Mouse (Mus musculus): ENCODE data around the gene Klk10. TPM values are rescaled to one million over a fixed set of nuclear protein-coding genes. Genes with fewer than 3 reads are reported as not detected.
A peak's percentile ranks its signal among the peaks of the same experiment; 100 is the strongest.

Gene Klk10
- 1.7 and 117 TPM in 2 replicates for polyA plus RNA-seq (2012; rRNA removed)

DNA sequence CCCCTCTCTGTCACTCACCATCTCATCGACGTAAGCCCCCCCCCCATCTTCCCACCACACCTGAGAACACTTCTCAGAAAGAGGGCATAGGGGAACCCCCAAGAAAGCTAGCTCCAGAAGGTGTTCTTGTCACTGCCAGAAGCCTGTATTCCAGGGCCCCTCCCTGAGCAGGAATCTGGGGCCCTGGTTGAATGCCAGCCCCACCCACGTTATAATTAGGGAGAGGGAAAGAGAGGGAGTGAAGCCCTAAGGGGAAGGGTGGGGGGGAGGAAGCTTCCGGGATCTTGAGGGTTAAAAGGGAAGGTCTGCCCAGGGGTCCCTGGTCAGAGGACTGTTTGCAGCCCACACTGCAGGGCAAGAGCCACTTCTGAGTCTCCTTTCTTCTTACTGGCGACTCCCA, at the start of gene Klk10:
TSS of gene Klk10 (plus strand) at position 290 of the 400 bp plus-strand sequence.
- Histone ChIP-seq H3K4me1 (ENCODE audit: control insufficient read depth, insufficient read depth, low read length) (no peaks in the 10 kb centered on the region), H3K4me3 (replicated peaks; ENCODE audit: extremely low read depth, low read depth, low read length) (no peak within 1 kb of the TSS)
- TF ChIP-seq CTCF (IDR thresholded peaks at IDR 0.05; ENCODE audit: insufficient read depth, low read length) (no peak), POLR2A (IDR thresholded peaks at IDR 0.05; ENCODE audit: borderline replicate concordance, extremely low read depth, low read depth, low read length) (no peak)
- WGBS = 36% methylated on average over 5 of the region's 5 CpGs
- DNase-seq = no peak

DNA sequence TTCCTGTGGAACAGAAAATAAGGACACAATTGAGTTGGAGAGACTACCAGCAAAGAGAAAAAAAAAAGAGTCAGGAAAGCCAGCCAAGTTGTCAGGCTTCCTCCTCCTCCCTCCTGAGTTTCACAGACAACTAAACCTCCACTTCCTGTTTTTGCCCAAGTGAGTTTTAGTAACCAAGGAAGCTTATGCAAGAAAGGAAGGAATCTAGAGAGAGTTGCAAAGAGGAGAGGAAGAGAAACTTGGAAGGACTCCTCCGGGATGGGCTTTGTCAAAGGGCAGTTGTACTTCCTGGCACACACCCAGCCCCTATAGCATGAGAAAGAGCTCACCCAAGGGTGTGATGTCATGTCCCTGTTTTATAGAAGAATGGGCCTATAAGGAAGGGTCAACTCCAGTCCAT, 33.0 kb upstream of the Klk10 start:
- no peak for TF ChIP-seq POLR2A (IDR thresholded peaks at IDR 0.05; ENCODE audit: borderline replicate concordance, extremely low read depth, low read depth, low read length)
- TF ChIP-seq CTCF (IDR thresholded peaks at IDR 0.05; ENCODE audit: insufficient read depth, low read length) = no peak
- Histone ChIP-seq H3K4me3 (replicated peaks; ENCODE audit: extremely low read depth, low read depth, low read length) (no peak overlapping the region), H3K4me1 (ENCODE audit: control insufficient read depth, insufficient read depth, low read length) (peaks cover 3% of the 10 kb centered on the region; the same call in 1 of the 2 replicates)
- 13% methylated on average over 1 of the region's 1 CpGs for WGBS
- peak; percentile 14 for DNase-seq

DNA sequence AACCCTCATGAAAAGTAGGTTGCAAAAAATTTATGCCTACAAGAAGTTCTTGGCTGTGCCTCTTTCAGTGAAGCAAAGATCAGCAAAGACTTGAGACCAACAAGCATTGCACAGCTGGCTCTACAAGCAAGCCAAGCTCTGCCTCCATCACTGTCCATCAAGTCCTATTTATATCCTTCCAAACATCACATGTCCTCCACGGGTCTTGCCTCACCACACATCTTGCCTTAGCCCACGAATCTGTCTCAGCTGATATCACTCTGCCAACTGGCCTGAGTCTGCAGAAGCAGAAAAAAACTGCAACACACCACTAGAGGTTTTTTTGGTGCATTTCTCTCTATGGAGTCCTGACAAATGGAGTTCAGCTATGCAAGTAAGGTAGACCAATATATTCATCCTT, 28.0 kb upstream of the Klk10 start:
- DNase-seq = no peak
- H3K4me3 ChIP-seq (replicated peaks; ENCODE audit: extremely low read depth, low read depth, low read length) = no peak overlapping the region
- WGBS = 47% methylated on average over 2 of the region's 2 CpGs
- H3K4me1 ChIP-seq (ENCODE audit: control insufficient read depth, insufficient read depth, low read length) = no peaks in the 10 kb centered on the region
- no peak for TF ChIP-seq CTCF (IDR thresholded peaks at IDR 0.05; ENCODE audit: insufficient read depth, low read length)
- no peak for TF ChIP-seq POLR2A (IDR thresholded peaks at IDR 0.05; ENCODE audit: borderline replicate concordance, extremely low read depth, low read depth, low read length)

DNA sequence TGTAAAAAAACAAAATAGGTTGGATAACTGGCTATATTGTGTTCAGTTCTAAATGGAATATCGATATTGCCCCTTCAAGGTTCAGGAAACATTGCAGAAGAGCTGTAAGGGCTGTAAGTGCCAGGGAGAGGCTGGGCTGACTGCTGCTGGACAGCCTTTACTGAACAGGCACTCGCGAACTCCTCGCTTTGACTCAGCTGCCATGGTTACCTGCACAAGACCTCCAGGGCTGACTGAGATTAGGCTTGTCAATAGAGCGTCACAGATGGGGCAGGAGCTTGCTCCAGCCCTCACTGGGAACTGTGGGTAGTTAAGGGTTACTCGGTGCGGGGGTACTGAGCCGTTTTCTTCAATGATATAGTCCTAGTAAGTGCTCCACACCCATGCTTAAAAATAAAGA, 14.4 kb upstream of the Klk10 start:
- no peak for DNase-seq
- TF ChIP-seq CTCF (IDR thresholded peaks at IDR 0.05; ENCODE audit: insufficient read depth, low read length) (no peak), POLR2A (IDR thresholded peaks at IDR 0.05; ENCODE audit: borderline replicate concordance, extremely low read depth, low read depth, low read length) (no peak)
- WGBS = 44% methylated on average over 8 of the region's 8 CpGs
- Histone ChIP-seq H3K4me3 (replicated peaks; ENCODE audit: extremely low read depth, low read depth, low read length) (no peak overlapping the region), H3K4me1 (ENCODE audit: control insufficient read depth, insufficient read depth, low read length) (no peaks in the 10 kb centered on the region)

DNA sequence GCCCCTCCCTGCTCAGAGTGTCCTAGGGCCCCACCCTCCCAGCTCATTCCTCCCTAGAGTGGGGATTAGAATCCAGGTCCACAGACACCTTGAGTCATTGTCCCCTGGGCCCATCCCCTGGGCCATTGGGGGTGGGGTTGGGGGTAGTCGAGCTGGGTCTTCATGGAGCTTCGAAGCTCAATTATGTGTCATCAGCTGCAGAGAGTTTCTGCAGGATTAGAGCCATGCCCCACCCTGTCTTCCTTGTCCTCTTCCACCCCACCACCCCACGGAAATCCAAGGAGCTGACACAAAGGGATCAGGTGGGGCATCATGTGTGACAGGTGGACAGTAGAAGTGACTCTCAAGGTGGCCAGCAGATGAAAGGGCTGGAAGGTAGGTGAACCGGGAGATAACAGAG, 12.2 kb upstream of the Klk10 start, which contains the start of gene Klk12:
TSS of gene Klk12 (plus strand) at position 301 of the 400 bp plus-strand sequence.
- TF ChIP-seq CTCF (IDR thresholded peaks at IDR 0.05; ENCODE audit: insufficient read depth, low read length) (no peak), POLR2A (IDR thresholded peaks at IDR 0.05; ENCODE audit: borderline replicate concordance, extremely low read depth, low read depth, low read length) (no peak)
- WGBS = 79% methylated on average over 4 of the region's 4 CpGs
- no peaks in the 10 kb centered on the region for H3K4me1 ChIP-seq (ENCODE audit: control insufficient read depth, insufficient read depth, low read length)
- no peak within 1 kb of the TSS for H3K4me3 ChIP-seq (replicated peaks; ENCODE audit: extremely low read depth, low read depth, low read length)
- no peak for DNase-seq

DNA sequence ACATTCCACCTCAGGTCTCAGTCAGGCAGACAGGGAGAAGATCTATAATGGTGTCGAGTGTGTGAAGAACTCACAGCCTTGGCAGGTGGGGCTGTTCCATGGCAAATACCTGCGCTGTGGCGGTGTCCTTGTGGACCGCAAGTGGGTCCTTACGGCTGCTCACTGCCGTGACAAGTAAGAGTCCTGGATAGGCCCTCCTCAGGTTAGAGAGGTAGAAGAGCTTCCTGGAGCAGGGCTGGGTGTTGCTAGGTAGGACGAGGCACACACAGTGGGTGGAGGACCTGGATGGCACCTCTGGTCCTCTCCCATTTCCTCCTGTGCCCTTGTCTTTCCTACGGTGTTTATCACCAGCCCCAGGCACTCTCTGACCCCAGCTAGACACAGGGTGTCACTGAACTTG, 11.2 kb upstream of the Klk10 start:
- no peaks in the 10 kb centered on the region for H3K4me1 ChIP-seq (ENCODE audit: control insufficient read depth, insufficient read depth, low read length)
- 84% methylated on average over 8 of the region's 8 CpGs for WGBS
- peak; percentile 0 for DNase-seq
- H3K4me3 ChIP-seq (replicated peaks; ENCODE audit: extremely low read depth, low read depth, low read length) = no peak overlapping the region
- TF ChIP-seq CTCF (IDR thresholded peaks at IDR 0.05; ENCODE audit: insufficient read depth, low read length) (no peak), POLR2A (IDR thresholded peaks at IDR 0.05; ENCODE audit: borderline replicate concordance, extremely low read depth, low read depth, low read length) (no peak)

DNA sequence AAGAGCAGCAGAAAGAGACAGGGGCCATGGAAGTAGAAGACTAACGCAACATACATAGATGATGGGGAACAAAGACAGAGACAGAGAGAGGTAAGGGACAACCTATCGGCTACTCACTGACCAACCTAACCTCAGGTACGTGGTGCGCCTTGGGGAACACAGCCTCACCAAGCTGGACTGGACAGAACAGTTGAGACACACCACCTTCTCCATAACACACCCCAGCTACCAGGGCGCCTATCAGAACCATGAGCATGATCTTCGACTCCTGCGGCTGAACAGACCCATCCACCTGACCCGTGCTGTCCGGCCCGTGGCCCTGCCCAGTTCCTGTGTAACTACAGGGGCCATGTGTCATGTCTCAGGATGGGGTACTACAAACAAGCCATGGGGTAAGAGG, 10.1 kb upstream of the Klk10 start:
- Histone ChIP-seq H3K4me3 (replicated peaks; ENCODE audit: extremely low read depth, low read depth, low read length) (no peak overlapping the region), H3K4me1 (ENCODE audit: control insufficient read depth, insufficient read depth, low read length) (no peaks in the 10 kb centered on the region)
- WGBS = 92% methylated on average over 10 of the region's 10 CpGs
- TF ChIP-seq CTCF (IDR thresholded peaks at IDR 0.05; ENCODE audit: insufficient read depth, low read length) (no peak), POLR2A (IDR thresholded peaks at IDR 0.05; ENCODE audit: borderline replicate concordance, extremely low read depth, low read depth, low read length) (no peak)
- DNase-seq = peak; percentile 1

DNA sequence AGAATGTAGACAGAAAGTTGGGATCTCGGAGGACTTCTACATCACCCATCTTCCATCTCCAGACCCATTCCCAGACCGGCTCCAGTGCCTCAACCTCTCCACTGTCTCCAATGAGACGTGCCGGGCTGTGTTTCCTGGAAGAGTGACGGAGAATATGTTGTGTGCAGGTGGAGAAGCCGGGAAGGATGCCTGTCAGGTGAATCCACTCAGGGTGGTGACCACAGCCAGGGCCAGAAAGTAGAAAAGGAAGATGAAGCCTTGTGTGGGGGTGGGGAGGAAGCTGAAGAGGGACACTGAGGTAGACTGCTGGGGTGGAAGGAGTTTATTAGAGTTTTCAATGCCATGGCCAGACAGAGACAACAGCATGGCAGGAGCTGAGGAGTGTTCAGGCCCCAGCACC, 8.9 kb upstream of the Klk10 start:
- TF ChIP-seq POLR2A (IDR thresholded peaks at IDR 0.05; ENCODE audit: borderline replicate concordance, extremely low read depth, low read depth, low read length) = no peak
- TF ChIP-seq CTCF (IDR thresholded peaks at IDR 0.05; ENCODE audit: insufficient read depth, low read length) = no peak
- WGBS = 94% methylated on average over 6 of the region's 6 CpGs
- H3K4me1 ChIP-seq (ENCODE audit: control insufficient read depth, insufficient read depth, low read length) = no peaks in the 10 kb centered on the region
- DNase-seq = no peak
- H3K4me3 ChIP-seq (replicated peaks; ENCODE audit: extremely low read depth, low read depth, low read length) = no peak overlapping the region

DNA sequence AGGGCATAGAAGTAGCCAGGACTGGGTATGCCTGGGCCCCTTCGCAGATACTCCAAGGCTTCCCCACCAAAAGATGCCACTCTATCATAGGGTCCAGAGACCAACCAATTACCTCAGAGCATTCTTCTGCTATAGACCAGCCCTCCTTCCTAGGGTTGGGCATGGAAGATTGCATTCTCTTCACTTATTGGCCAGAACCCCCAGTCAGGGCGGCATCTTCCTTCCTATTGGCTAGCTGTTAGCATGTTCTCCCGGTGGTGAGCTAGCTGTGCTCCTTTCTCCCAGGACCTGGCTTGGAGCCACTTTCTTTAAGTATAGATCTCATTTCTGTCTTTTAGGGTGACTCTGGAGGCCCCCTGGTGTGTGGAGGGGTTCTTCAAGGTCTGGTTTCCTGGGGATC, 7.9 kb upstream of the Klk10 start:
- TF ChIP-seq POLR2A (IDR thresholded peaks at IDR 0.05; ENCODE audit: borderline replicate concordance, extremely low read depth, low read depth, low read length) = no peak
- TF ChIP-seq CTCF (IDR thresholded peaks at IDR 0.05; ENCODE audit: insufficient read depth, low read length) = no peak
- H3K4me3 ChIP-seq (replicated peaks; ENCODE audit: extremely low read depth, low read depth, low read length) = no peak overlapping the region
- WGBS = 70% methylated on average over 3 of the region's 3 CpGs
- DNase-seq = peak; percentile 2
- H3K4me1 ChIP-seq (ENCODE audit: control insufficient read depth, insufficient read depth, low read length) = no peaks in the 10 kb centered on the region

DNA sequence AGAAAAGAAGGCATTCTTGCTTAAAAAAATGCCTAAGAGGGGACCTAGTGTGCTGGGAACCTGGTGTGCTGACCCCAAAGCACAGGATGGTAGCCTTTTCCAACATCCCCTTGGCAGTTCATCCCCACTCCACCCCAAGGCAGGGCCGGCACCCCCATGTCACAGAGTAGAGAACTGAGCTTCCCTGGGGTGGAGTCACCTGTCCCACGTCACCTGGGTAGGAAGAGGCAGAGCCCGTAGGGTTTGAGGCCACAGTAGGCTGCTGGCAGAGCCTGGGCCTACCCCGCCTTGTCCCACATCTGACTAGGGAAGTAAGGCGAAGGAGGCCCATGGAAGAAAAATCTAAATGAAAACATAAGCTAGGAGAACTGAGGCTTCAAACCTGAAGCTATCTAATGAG, 6.5 kb upstream of the Klk10 start, which contains the start of gene Klk11:
TSS of gene Klk11 (plus strand) at position 241 of the 400 bp plus-strand sequence.
- 82% methylated on average over 5 of the region's 5 CpGs for WGBS
- peak; percentile 1 for DNase-seq
- Histone ChIP-seq H3K4me1 (ENCODE audit: control insufficient read depth, insufficient read depth, low read length) (no peaks in the 10 kb centered on the region), H3K4me3 (replicated peaks; ENCODE audit: extremely low read depth, low read depth, low read length) (no peak within 1 kb of the TSS)
- no peak for TF ChIP-seq POLR2A (IDR thresholded peaks at IDR 0.05; ENCODE audit: borderline replicate concordance, extremely low read depth, low read depth, low read length)
- TF ChIP-seq CTCF (IDR thresholded peaks at IDR 0.05; ENCODE audit: insufficient read depth, low read length) = no peak
